ENCODE assay signal across 11 mouse cellular contexts in genomic region chr6:51871135-51871534, GRCm38 (mm10).
DNase-seq lines count a peak whose midpoint lies in the region; ATAC-seq and TF ChIP-seq lines count a peak whose summit lies in the region.
"Had no signal": no experiment of that assay in that cellular context is flagged by ENCODE, and none has a peak within 500 bp of the region (broad histone marks: within the 10 kb centered on the region; RNA-seq: fewer than 3 reads in every experiment).

No protein-coding gene starts in this region.

- no peak overlapping the region for H3K4me3 ChIP-seq in left cerebral cortex, adult 2 months
- H3K4me3 ChIP-seq: kidney, embryonic 15.5 days; neural tube, embryonic 13.5 days had no signal

- no peak for DNase-seq in frontal cortex, postnatal 14 days (ENCODE audit: low spot score in 2 of 2)
- no peak for DNase-seq in left cerebral cortex, adult 2 months (ENCODE audit: extremely low spot score in 1 of 2, low spot score in 2 of 2)
- DNase-seq in left cerebral cortex, postnatal 4 days, result no peak
- DNase-seq in brain, adult 2 months (ENCODE audit: low read depth, low spot score), result peak; percentile 33
- no peak for DNase-seq in right cerebral cortex, adult 2 months (ENCODE audit: low spot score in 2 of 2)
- no peak for DNase-seq in cerebellum, adult 8-10 months
- DNase-seq: right cerebral cortex, postnatal 4 days had no signal

- 0 out of 2 replicates have a peak, but pooled peaks have one; percentile 55 for ATAC-seq in frontal cortex, adult (ENCODE audit: low TSS enrichment)
- peak; percentile 80 for ATAC-seq in CD4-positive, CD25-positive, alpha-beta regulatory T cell, adult 4 months

- intact Hi-C loops in left cerebral cortex, adult 2 months (cut with DNase I), result loop anchor here (5.0 kb wide), 2 partner anchors 131 to 326 kb away; no protein-coding TSS in a partner anchor
- intact Hi-C loops in left cerebral cortex, postnatal 4 days (cut with DNase I), result loop anchor here (10.0 kb wide), 1 partner anchor 324 kb away; the partner anchor contains the start of gene Hoxa4

- peak; percentile 73 for TF ChIP-seq CTCF in left cerebral cortex, adult 2 months (IDR thresholded peaks at IDR 0.05)

- H3K27ac ChIP-seq in left cerebral cortex, adult 2 months, result no peak overlapping the region
- H3K27ac ChIP-seq: kidney, embryonic 15.5 days; neural tube, embryonic 13.5 days had no signal
